Mouse (Mus musculus) hindbrain, embryonic 14.5 days (tissue): ENCODE data around the gene Ppie. TPM values are rescaled to one million over a fixed set of nuclear protein-coding genes. Genes with fewer than 3 reads are reported as not detected.

Source experiments
- ATAC-seq: fragments of 200-750 bp; cut with Nextera tagmentation; 2 replicates; pipeline ENCODE4 v1.8.0; 2017; ENCODE audit warnings: moderate number of reproducible peaks, mild to moderate bottlenecking, moderate TSS enrichment, moderate library complexity; ENCODE audit not compliant: low FRiP score
- DNase-seq: peaks from one replicate; pipeline ENCODE4 v3.0.0-alpha.2; 2015; ENCODE audit warnings: low spot score
- H3K27ac ChIP-seq: fragments of 300-500 bp; sonication (generic); 2 replicates; pipeline ENCODE4 v1.5.1; 2014; ENCODE audit warnings: mild to moderate bottlenecking, moderate library complexity
- H3K27me3 ChIP-seq: fragments of 300-500 bp; sonication (generic); 2 replicates; pipeline ENCODE4 v1.6.1; 2014; ENCODE audit warnings: mild to moderate bottlenecking, low read length, mixed read lengths; ENCODE audit not compliant: control insufficient read depth, insufficient read depth
- H3K36me3 ChIP-seq: fragments of 300-500 bp; sonication (generic); replicated peaks from 2 replicates; pipeline ENCODE4 v1.6.1; 2014; ENCODE audit not compliant: control insufficient read depth, insufficient read depth
- H3K4me1 ChIP-seq: fragments of 300-500 bp; sonication (generic); replicated peaks from 2 replicates; pipeline ENCODE4 v1.6.1; 2014; ENCODE audit warnings: antibody characterized with exemption, low read length, mixed read lengths; ENCODE audit not compliant: control insufficient read depth, insufficient read depth
- H3K4me2 ChIP-seq: fragments of 300-500 bp; sonication (generic); replicated peaks from 2 replicates; pipeline ENCODE4 v1.6.1; 2014; ENCODE audit warnings: mild to moderate bottlenecking, moderate library complexity
- H3K4me3 ChIP-seq: fragments of 300-500 bp; sonication (generic); replicated peaks from 2 replicates; pipeline ENCODE4 v1.5.1; 2014; ENCODE audit warnings: mild to moderate bottlenecking, low read length
- H3K9ac ChIP-seq: fragments of 300-500 bp; sonication (generic); 2 replicates; pipeline ENCODE4 v1.6.1; 2014
- H3K9me3 ChIP-seq: fragments of 300-500 bp; sonication (generic); 2 replicates; pipeline ENCODE4 v1.6.1; 2016; ENCODE audit warnings: low read length; ENCODE audit not compliant: control insufficient read depth
- WGBS: fragments of 180-500 bp; shearing (Covaris S2); extraction: QIAGEN DNeasy Blood & Tissue Kit; methylation state at CpG from one replicate; pipeline ENCODE4 v1.1.7; 2014; 5-methylcytosine and 5-hydroxymethylcytosine counted together
- polyA plus RNA-seq: library from polyadenylated mRNA; unstranded; fragments of >200 nt; fragmentation: Nextera tagmentation; extraction: Ambion mirVana; gene quantifications from 2 replicates; pipeline ENCODE4 v1.2.1, GENCODE M21; 2014

The Ppie gene
- polyA plus RNA-seq, 1 experiment from 2014 or later = 54.9 TPM

DNA sequence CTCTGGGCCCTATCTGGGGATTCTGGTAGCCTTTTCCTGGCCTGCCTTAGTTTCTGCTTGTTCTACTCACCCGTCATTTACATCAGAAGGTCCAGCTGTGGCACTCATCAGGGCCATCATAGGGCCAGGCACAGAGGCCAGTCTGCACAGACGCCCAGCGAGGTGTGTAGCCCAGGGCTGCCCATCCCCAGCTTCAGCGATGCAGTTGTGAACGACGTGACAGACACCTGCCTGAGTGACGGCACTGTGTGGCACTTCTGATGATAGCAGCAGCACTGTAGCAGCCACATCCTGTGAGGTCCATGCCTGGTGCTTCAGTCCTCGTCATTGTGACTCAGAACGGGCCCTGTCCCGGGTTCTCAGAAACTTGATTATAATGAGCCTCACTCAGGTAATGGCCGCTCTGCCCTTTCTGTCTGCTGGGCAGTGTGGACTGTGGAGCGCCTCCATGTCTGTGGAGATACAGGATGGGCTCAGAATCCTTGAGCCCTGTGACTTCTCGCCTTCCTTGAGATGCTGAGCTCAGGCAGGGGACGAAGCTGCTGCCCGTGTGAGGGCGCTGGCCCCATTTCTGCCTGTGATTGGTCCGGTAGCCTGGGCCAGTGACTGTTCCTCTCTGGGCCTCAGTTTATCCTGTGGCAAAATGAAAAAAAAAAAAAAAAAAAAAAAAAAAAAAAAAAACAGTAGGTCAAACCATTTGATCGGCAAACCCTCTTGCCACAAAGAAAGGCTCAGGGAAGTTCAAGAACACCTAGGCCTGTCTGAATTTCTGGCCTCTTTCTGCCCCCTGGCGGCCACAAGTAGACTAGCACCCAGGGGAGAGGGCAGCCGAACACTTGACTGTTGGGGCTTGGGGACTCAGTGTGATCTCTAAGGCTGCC lies 57.2 kb downstream of the Ppie start:
- Histone ChIP-seq H3K9ac (no peak overlapping the region), H3K9me3 (no peaks in the 10 kb centered on the region), H3K4me1 (no peaks in the 10 kb centered on the region), H3K4me2 (no peak overlapping the region), H3K4me3 (no peak overlapping the region), H3K27ac (no peak overlapping the region), H3K36me3 (no peaks in the 10 kb centered on the region), H3K27me3 (no peaks in the 10 kb centered on the region)
- ATAC-seq (peak; percentile 70; the same call in 1 of the 2 replicates), DNase-seq (peak; percentile 79)
- WGBS = 70% methylated on average over 20 of the region's 20 CpGs

- no peak for ATAC-seq
- WGBS = 33% methylated on average over 13 of the region's 13 CpGs
- no peak overlapping the region for H3K9ac ChIP-seq
- H3K4me3 ChIP-seq = no peak overlapping the region
- no peaks in the 10 kb centered on the region for H3K4me1 ChIP-seq
- no peaks in the 10 kb centered on the region for H3K27me3 ChIP-seq
- no peaks in the 10 kb centered on the region for H3K9me3 ChIP-seq
- no peak overlapping the region for H3K4me2 ChIP-seq
- no peak overlapping the region for H3K27ac ChIP-seq
- DNase-seq = no peak
- no peaks in the 10 kb centered on the region for H3K36me3 ChIP-seq
Measured at GRCm38 (mm10) chr4:123080791-123081190, 59.0 kb downstream of the Ppie start.

DNA sequence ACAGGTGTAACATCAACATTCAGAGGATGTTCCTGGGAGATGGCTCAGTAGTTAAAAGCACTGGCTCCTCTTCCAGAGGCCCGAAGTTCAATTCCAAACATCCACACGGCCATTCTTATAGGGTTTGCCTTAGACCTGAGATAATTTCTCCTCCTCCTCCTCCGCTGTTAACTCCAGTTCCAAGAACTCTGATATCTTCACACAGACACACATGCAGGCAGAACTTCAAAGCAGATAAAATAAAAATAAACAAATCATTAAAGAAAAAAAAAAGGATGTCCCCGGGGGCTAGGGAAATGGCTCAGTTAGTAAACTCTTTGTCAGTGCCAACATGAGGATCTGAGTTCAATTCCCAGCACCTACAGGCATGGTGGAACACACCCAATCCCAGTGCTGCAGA lies 61.5 kb downstream of the Ppie start:
- no peaks in the 10 kb centered on the region for H3K36me3 ChIP-seq
- H3K9ac ChIP-seq = no peak overlapping the region
- no peak overlapping the region for H3K4me2 ChIP-seq
- ATAC-seq (no peak), DNase-seq (no peak)
- no peaks in the 10 kb centered on the region for H3K4me1 ChIP-seq
- no peaks in the 10 kb centered on the region for H3K27me3 ChIP-seq
- 87% methylated on average over 4 of the region's 4 CpGs for WGBS
- no peak overlapping the region for H3K4me3 ChIP-seq
- H3K27ac ChIP-seq = no peak overlapping the region
- H3K9me3 ChIP-seq = no peaks in the 10 kb centered on the region

Other genes with a start within 250 kb of the Ppie start
- gene Mfsd2a, start 178.8 kb downstream of the Ppie start, polyA plus RNA-seq = 27.9 and 28.3 TPM in 2 replicates
- gene Mycl, start 144.3 kb downstream of the Ppie start, polyA plus RNA-seq = 68.7 and 71.9 TPM in 2 replicates
- gene Trit1, start 123.4 kb downstream of the Ppie start, polyA plus RNA-seq = 19.8 and 24.6 TPM in 2 replicates
- gene Bmp8b, start 34.8 kb downstream of the Ppie start, polyA plus RNA-seq = 0.42 and 0.59 TPM in 2 replicates
- 0.65 and 1.1 TPM in 2 replicates for gene Oxct2b, start 23.7 kb downstream of the Ppie start, polyA plus RNA-seq
- 34.0 and 52.6 TPM in 2 replicates for gene Hpcal4, start 43.3 kb upstream of the Ppie start, polyA plus RNA-seq
- 0.17 TPM in 1 of 2 replicates, not detected in the other for gene Nt5c1a, start 61.6 kb upstream of the Ppie start, polyA plus RNA-seq
- 6.8 and 8.2 TPM in 2 replicates for gene Heyl, start 93.6 kb upstream of the Ppie start, polyA plus RNA-seq
- gene Pabpc4, start 122.4 kb upstream of the Ppie start, polyA plus RNA-seq = 32.9 and 33.6 TPM in 2 replicates
- 0.15 TPM in 1 of 2 replicates, not detected in the other for gene Oxct2a, start 183.7 kb upstream of the Ppie start, polyA plus RNA-seq
- 0.25 and 0.34 TPM in 2 replicates for gene Bmp8a, start 203.3 kb upstream of the Ppie start, polyA plus RNA-seq